Mouse (Mus musculus) adrenal gland, adult (tissue): ENCODE measurements around the gene Veph1.

Experiments
- DNase-seq, 2 experiments: peaks; one replicate each; pipeline ENCODE4 v3.0.0; 2022 to 2023; ENCODE audit warnings: low spot score in 1 of 2; ENCODE audit not compliant: inconsistent age in 2 of 2

Gene Veph1

DNA sequence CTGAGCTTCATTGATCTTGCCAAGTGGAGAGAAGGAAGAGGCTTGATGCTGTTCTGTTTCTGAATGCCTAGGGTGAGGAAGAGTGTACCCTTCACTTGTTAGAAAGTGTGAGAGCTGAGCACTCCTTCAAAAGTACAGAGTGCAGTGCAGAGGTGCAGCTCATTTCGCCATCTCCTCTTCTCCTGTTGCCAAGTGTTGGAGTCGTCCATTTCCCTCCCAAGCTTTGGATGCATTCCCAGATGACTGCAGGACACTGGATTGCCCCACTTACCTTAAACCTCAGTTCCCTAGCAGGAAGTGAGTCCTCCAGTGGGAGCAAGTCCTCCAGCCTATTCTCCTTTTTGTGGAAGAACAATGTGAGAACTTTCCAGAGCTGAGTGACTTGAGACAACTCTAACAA lies 263.3 kb downstream of the Veph1 start:
- DNase-seq, result no peak

- no peak for DNase-seq
These were observed 271.2 kb downstream of the Veph1 start for GRCm38 (mm10) chr3:66025454-66025853.

DNA sequence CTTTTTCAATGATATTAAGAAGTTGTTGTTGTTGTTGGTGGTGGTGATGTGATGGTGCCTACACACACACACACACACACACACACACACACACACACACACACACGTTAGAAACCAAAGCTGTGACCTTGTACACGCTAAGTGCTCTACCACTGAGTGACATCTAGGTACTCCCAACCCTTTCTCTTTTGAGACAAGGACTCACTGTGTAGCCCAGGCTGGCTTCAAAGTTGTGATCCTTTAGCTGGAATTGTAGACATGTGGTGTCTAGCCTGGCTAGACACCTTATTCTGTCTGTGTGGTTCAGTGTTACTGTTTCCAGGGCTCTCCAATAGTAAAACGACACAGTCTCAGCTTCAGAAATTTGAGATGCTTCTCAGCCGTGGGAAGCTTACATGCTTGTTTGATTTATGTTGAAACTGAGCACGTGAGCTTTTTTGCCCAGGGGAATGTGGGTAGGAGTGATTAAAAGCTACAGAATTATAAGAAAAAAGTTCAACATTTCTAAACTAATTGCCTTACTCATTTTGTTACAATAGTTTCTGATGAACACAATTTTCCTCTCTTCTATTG lies 272.3 kb downstream of the Veph1 start:
- no peak for DNase-seq

DNA sequence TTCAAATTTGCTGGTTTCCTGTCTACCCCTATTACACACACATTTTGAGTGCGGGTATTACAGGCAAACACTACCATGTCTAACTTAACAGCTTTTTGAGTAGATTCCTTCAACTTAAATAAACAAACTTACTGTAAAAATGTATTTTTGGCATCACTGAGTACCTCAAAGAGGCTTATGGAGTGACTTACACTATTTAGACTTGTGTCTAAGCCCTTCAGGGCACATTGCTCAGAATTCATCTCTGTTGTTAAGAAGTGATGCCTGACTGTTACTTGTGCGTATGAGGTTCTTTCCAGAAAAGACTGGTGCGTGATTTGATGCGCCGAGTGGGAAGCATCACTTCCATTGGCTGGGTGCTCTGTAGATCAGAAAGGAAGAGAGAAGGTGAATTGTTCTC lies 277.5 kb downstream of the Veph1 start:
- no peak for DNase-seq

DNA sequence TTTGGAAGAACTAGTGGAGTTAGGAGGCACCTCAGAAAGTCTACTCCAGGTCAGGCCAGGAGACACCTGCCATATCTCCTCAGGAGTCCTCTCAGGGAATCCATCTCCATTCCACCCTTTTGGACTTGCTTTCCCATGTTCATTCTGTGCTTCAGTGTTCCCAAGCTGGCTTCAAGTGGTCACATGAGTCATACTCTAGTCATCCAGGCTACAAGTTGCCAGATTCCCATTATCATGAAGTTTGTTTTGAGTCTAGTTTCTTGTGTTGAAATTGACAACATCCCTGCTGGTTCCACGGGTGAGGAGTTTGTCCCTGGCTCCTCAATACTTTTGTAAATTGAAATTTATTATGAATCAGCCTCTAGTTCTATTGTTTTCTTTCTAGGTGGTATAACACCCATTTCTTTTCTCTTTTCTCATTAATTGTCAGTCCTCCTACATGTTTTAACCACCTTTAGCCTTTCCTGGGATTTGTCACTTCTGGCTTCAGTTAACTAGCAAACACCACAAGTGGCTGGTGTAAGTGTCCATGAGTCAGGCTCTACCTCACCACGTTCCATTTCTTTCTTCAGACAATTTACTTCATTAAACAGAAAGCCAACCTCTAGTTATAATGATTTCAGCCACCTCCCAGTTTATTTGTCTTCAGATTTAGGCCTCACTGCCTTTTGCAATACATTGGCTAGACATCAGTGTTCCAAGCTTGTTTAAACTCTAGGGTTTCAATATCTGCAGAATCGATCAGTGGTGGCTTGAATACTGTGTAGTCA lies 288.8 kb downstream of the Veph1 start:
- peak in 1 of 2 experiments; percentile 33 for DNase-seq

- no peak for DNase-seq
These were observed 291.6 kb downstream of the Veph1 start for GRCm38 (mm10) chr3:66004989-66005388.

GRCm38 (mm10) chr3:66004220-66004951 lies 292.3 kb downstream of the Veph1 start:
- peak in 1 of 2 experiments; percentile 30 for DNase-seq
